Mouse (Mus musculus): Measurements from ENCODE around the gene Rnf220.

DNA sequence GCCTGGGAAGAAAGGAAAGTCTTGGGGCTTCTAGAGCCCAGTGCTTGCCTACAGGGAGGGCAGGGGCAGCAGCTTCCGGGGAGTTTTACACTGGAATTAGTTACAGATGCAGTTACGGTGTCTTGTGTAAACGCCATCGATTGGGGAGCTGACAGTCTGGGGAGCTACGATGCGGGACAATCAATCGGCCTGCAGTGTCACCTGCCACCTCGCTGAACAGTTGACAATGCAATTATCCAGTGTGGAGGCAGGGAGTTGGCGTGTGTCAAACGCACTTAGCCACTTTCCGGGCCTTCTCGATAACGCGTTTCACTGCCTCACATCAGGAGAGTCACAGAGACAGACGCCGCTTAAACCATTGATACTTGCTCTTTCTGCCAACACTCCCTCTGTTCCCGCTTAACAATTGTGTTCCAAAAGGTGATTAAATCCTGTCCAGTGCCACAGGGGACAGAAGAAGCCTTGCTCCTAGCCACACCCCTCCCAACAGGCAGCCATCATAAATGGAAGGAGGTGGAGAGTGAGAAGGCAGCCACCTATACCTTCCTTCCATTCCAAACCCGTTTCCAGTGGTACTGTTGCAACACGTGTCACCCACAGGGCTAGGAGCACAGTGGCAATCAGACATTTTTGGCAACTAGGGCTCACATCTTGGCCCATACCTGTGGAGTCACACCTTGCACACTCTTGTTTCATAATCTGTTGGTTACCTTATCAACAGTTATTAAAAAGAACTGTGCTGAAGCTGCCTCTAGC lies 215.6 kb downstream of the Rnf220 start:
- no peak for TF ChIP-seq CTCF (IDR thresholded peaks at IDR 0.05; ENCODE audit: low read depth, low read length)
- TF ChIP-seq POLR2A (IDR thresholded peaks at IDR 0.05; ENCODE audit: borderline replicate concordance, low read depth, low read length): no peak
